ENCODE assay signal across 16 mouse cellular contexts in genomic region chr6:141118287-141118686, GRCm38 (mm10).
"Had no signal": no experiment of that assay in that cellular context is flagged by ENCODE, and none has a peak within 500 bp of the region (broad histone marks: within the 10 kb centered on the region; RNA-seq: fewer than 3 reads in every experiment).

No protein-coding gene starts in this region.

- H3K4me1 ChIP-seq: limb, embryonic 10.5 days; liver, embryonic 12.5 days; megakaryocyte, embryonic 14.5 days; midbrain, embryonic 15.5 days; neural tube, embryonic 12.5 days had no signal

- H3K4me3 ChIP-seq: left cerebral cortex, adult 2 months; limb, embryonic 10.5 days; liver, embryonic 12.5 days; megakaryocyte, embryonic 14.5 days; midbrain, embryonic 15.5 days; neural tube, embryonic 12.5 days had no signal

- ATAC-seq: liver, embryonic 12.5 days; midbrain, embryonic 15.5 days had no signal

- DNase-seq: kidney, adult 18-20 months; lung, embryonic 14.5 days; lung, postnatal 10 days; lung, postnatal 4 days; right cerebral cortex, postnatal 4 days; spleen, adult 18-20 months; thymus, adult 2 months; thymus, postnatal 25 days had no signal

- H3K27me3 ChIP-seq: liver, embryonic 12.5 days; megakaryocyte, embryonic 14.5 days; midbrain, embryonic 15.5 days; neural tube, embryonic 12.5 days had no signal

- H3K4me2 ChIP-seq: liver, embryonic 12.5 days; lung, embryonic 14.5 days; midbrain, embryonic 11.5 days; midbrain, embryonic 15.5 days; neural tube, embryonic 12.5 days had no signal

- H3K36me3 ChIP-seq: limb, embryonic 10.5 days; liver, embryonic 12.5 days; midbrain, embryonic 15.5 days; neural tube, embryonic 12.5 days had no signal

- H3K27ac ChIP-seq: kidney, postnatal 0 days; left cerebral cortex, adult 2 months; limb, embryonic 10.5 days; liver, embryonic 12.5 days; midbrain, embryonic 15.5 days; neural tube, embryonic 12.5 days had no signal

- H3K9ac ChIP-seq: liver, embryonic 12.5 days; lung, embryonic 14.5 days; midbrain, embryonic 15.5 days; neural tube, embryonic 12.5 days had no signal

- H3K9me3 ChIP-seq: limb, embryonic 10.5 days; liver, embryonic 12.5 days; midbrain, embryonic 15.5 days; neural tube, embryonic 12.5 days had no signal
